Comparison of ENCODE assay signal across 11 mouse cellular contexts in the genomic region with DNA sequence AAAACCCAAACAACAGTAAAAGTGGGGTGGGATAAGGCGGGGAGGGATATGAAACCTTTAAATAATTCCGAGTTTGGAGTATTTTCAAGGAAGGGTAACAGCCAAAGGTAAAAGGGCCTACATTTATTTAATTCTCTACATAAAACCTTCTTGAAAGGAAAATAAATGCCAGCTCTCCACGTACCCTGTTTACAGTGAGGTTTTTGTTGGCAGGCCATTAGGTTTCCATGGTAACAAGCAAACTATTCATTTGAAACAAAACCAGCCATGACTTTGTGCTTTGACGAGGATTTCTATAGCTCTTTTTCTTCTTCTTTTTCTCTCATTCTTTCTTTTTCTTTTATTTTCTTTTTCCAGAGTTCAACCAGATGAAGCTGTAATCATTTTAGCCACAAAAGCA.
DNase-seq lines count a peak whose midpoint lies in the region; ATAC-seq lines count a peak whose summit lies in the region.
"Had no signal": no experiment of that assay in that cellular context is flagged by ENCODE, and none has a peak within 500 bp of the region (broad histone marks: within the 10 kb centered on the region; RNA-seq: fewer than 3 reads in every experiment).

No protein-coding gene starts in this region.

- H3K4me2 ChIP-seq in forebrain, embryonic 11.5 days (ENCODE audit: low read depth, low read length, severe bottlenecking), result 0 out of 2 replicates have a peak overlapping the region, but pooled peaks have one; percentile 6
- peak overlapping the region; percentile 19 for H3K4me2 ChIP-seq in neural tube, embryonic 15.5 days
- H3K4me2 ChIP-seq: limb, embryonic 15.5 days had no signal

- peak overlapping the region; percentile 43; the same call in 1 of the 2 replicates for H3K27ac ChIP-seq in forebrain, embryonic 11.5 days (ENCODE audit: low read depth, low read length)
- peak overlapping the region; percentile 56; the same call in 1 of the 2 replicates for H3K27ac ChIP-seq in neural tube, embryonic 15.5 days (replicated peaks)
- H3K27ac ChIP-seq: heart, adult 2 months; limb, embryonic 15.5 days had no signal

- ATAC-seq in forebrain, embryonic 11.5 days (replicated peaks; ENCODE audit: low FRiP score), result peak; percentile 83
- peak; percentile 80; the same call in 1 of the 2 replicates for ATAC-seq in neural tube, embryonic 15.5 days (ENCODE audit: low FRiP score)

- no peaks in the 10 kb centered on the region for H3K27me3 ChIP-seq in forebrain, embryonic 11.5 days (ENCODE audit: control insufficient read depth, insufficient read depth, low read length)
- no peaks in the 10 kb centered on the region for H3K27me3 ChIP-seq in neural tube, embryonic 15.5 days (replicated peaks)
- H3K27me3 ChIP-seq: limb, embryonic 15.5 days had no signal

- no peaks in the 10 kb centered on the region for H3K36me3 ChIP-seq in forebrain, embryonic 11.5 days (ENCODE audit: control insufficient read depth, insufficient read depth, low read length)
- no peaks in the 10 kb centered on the region for H3K36me3 ChIP-seq in neural tube, embryonic 15.5 days
- H3K36me3 ChIP-seq: limb, embryonic 15.5 days had no signal

- H3K4me3 ChIP-seq in forebrain, embryonic 11.5 days (ENCODE audit: low read depth, low read length), result no peak overlapping the region
- H3K4me3 ChIP-seq in neural tube, embryonic 15.5 days (replicated peaks), result no peak overlapping the region
- H3K4me3 ChIP-seq: erythroblast, embryonic 14.5 days; heart, adult 2 months; limb, embryonic 15.5 days had no signal

- peaks cover 3% of the 10 kb centered on the region; the same call in 1 of the 2 replicates for H3K4me1 ChIP-seq in forebrain, embryonic 11.5 days (replicated peaks; ENCODE audit: control insufficient read depth, insufficient read depth, low read length)
- H3K4me1 ChIP-seq in neural tube, embryonic 15.5 days, result no peaks in the 10 kb centered on the region
- H3K4me1 ChIP-seq: limb, embryonic 15.5 days had no signal

- H3K9ac ChIP-seq in forebrain, embryonic 11.5 days (ENCODE audit: low read length), result no peak overlapping the region
- H3K9ac ChIP-seq in neural tube, embryonic 15.5 days (replicated peaks), result no peak overlapping the region
- H3K9ac ChIP-seq: limb, embryonic 15.5 days had no signal

- H3K9me3 ChIP-seq in forebrain, embryonic 11.5 days (ENCODE audit: control insufficient read depth, low read length), result no peaks in the 10 kb centered on the region
- H3K9me3 ChIP-seq in neural tube, embryonic 15.5 days (replicated peaks), result no peaks in the 10 kb centered on the region
- H3K9me3 ChIP-seq: limb, embryonic 15.5 days had no signal

- 32% methylated on average over 4 of the region's 4 CpGs for WGBS in forebrain, embryonic 11.5 days
- WGBS in neural tube, embryonic 15.5 days, result 23% methylated on average over 4 of the region's 4 CpGs

- peak; percentile 7 for DNase-seq in retina, postnatal 1 day
- DNase-seq in retina, embryonic 14.5 days (ENCODE audit: low spot score), result no peak
- no peak for DNase-seq in forebrain, embryonic 11.5 days (ENCODE audit: low spot score)
- DNase-seq in layer of hippocampus, adult 18-20 months (ENCODE audit: low spot score in 2 of 2), result peak; percentile 19 to 63
- DNase-seq in urinary bladder, postnatal 4 days (ENCODE audit: low spot score in 2 of 2), result no peak
- DNase-seq in urinary bladder, postnatal 10 days (ENCODE audit: low spot score), result no peak
- DNase-seq: heart, adult 2 months; kidney, adult 11 months had no signal

Comparison
In these comparisons a context has a peak if more than half of its experiments do, and no peak if none do; other contexts are left out.
1. DNase-seq: peak in retina, postnatal 1 day (single experiment) and layer of hippocampus, adult 18-20 months (2 of 2); none in retina, embryonic 14.5 days (single experiment), forebrain, embryonic 11.5 days (single experiment), urinary bladder, postnatal 4 days (0 of 2) and urinary bladder, postnatal 10 days (single experiment).